Mouse (Mus musculus) erythroblast, embryonic 14.5 days (primary cell): ENCODE results near the gene Cgnl1.

Experiments used
- GATA1 ChIP-seq: IDR thresholded peaks from 2 replicates; pipeline ENCODE4 v1.6.1; 2012; ENCODE audit warnings: low read length, inconsistent platforms, mixed read lengths
- TAL1 ChIP-seq: IDR thresholded peaks from 3 replicates; pipeline ENCODE4 v1.6.1; 2012; ENCODE audit warnings: low read length, inconsistent platforms, mixed read lengths

DNA sequence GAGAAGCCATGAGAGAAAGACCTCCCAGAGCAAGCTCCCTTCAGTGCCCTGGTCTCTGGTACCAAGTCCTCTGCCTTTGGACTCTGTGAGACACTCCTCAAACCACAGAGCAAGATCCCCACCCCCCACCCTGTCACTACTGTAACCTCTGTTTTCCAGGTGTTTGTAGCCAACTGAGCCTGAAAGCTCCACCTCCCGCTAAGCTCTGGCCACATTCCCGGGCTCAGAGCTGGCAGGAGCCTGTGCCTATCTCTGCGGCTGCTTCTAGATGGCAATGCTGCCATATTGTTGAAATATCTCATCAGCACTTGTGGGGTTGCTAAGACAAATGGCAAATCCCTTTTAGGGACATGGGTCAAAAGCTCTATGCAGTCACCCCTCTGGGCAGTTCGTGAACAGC is 159.5 kb downstream of the Cgnl1 start:
- no peak for TF ChIP-seq GATA1
- no peak for TF ChIP-seq TAL1
